Mouse (Mus musculus) activated CD4-positive, CD25-positive, alpha-beta regulatory T cell, adult 4 months (primary cell): Measurements from ENCODE around the gene Vmn1r230. TPM values are rescaled to one million over a fixed set of nuclear protein-coding genes. Genes with fewer than 3 reads are reported as not detected.

ENCODE experiments used
- ATAC-seq: one replicate; pipeline ENCODE4 v1.8.0; 2017
- polyA plus RNA-seq, 2 experiments: library from polyadenylated mRNA; unstranded; fragments of 100-300 nt; shearing (Covaris generic); gene quantifications; one replicate each; pipeline ENCODE4 v1.2.1; 2017

Gene Vmn1r230
- polyA plus RNA-seq, result not detected

GRCm38 (mm10) chr17:20840144-20840543 is at the start of gene Vmn1r230:
Vmn1r230 (plus strand) TSS chr17:20840444.
- no peak for ATAC-seq

- no peak for ATAC-seq
Observed at GRCm38 (mm10) chr17:20811255-20811654, 29.0 kb upstream of the Vmn1r230 start, which contains the start of gene Vmn1r229. Vmn1r229 (plus strand) TSS chr17:20811555.

Other genes with a start within 250 kb of the Vmn1r230 start
- gene Vmn2r110, start 244.0 kb upstream of the Vmn1r230 start, polyA plus RNA-seq, result under 1 TPM in 1 of 2 experiments, not detected in 1; 0.05 TPM
- not detected for gene Fpr-rs3, start 215.6 kb upstream of the Vmn1r230 start, polyA plus RNA-seq
- not detected for gene Vmn1r226, start 157.6 kb upstream of the Vmn1r230 start, polyA plus RNA-seq
- not detected for gene Vmn1r227, start 110.6 kb upstream of the Vmn1r230 start, polyA plus RNA-seq
- under 1 TPM in 1 of 2 experiments, not detected in 1; 0.17 TPM for gene Vmn1r228, start 54.3 kb upstream of the Vmn1r230 start, polyA plus RNA-seq
- gene Vmn1r229, start 28.9 kb upstream of the Vmn1r230 start, polyA plus RNA-seq, result under 1 TPM in 1 of 2 experiments, not detected in 1; 0.05 TPM
- gene Vmn1r231, start 64.6 kb downstream of the Vmn1r230 start, polyA plus RNA-seq, result under 1 TPM in 1 of 2 experiments, not detected in 1; 0.21 TPM
- gene Vmn1r232, start 79.3 kb downstream of the Vmn1r230 start, polyA plus RNA-seq, result not detected
- gene Ppp2r1a, start 104.9 kb downstream of the Vmn1r230 start, polyA plus RNA-seq, result 100 to 1,000 TPM; 182 to 225 TPM
- not detected for gene Vmn1r233, start 156.0 kb downstream of the Vmn1r230 start, polyA plus RNA-seq
- 10 to 100 TPM; 22.6 to 25.1 TPM for gene Zfp160, start 168.5 kb downstream of the Vmn1r230 start, polyA plus RNA-seq